12 mouse cellular contexts compared by ENCODE assay signal in genomic region chr12:25890722-25891121, GRCm38 (mm10).
DNase-seq lines count a peak whose midpoint lies in the region; ATAC-seq and TF ChIP-seq lines count a peak whose summit lies in the region.
"Had no signal": no experiment of that assay in that cellular context is flagged by ENCODE, and none has a peak within 500 bp of the region (broad histone marks: within the 10 kb centered on the region; RNA-seq: fewer than 3 reads in every experiment).

No protein-coding gene starts in this region.

- H3K9ac ChIP-seq in liver, adult 2 months (ENCODE audit: low read depth, low read length): no peak overlapping the region
- H3K9ac ChIP-seq in liver, embryonic 11.5 days (ENCODE audit: low read depth, low read length): no peak overlapping the region
- no peak overlapping the region for H3K9ac ChIP-seq in lung, embryonic 14.5 days
- H3K9ac ChIP-seq in forebrain, embryonic 12.5 days: no peak overlapping the region
- H3K9ac ChIP-seq: hindbrain, embryonic 12.5 days; liver, embryonic 14.5 days; neural tube, embryonic 13.5 days had no signal

- no peaks in the 10 kb centered on the region for H3K36me3 ChIP-seq in liver, adult 2 months (ENCODE audit: control insufficient read depth, insufficient read depth, low read length)
- H3K36me3 ChIP-seq in liver, embryonic 11.5 days (ENCODE audit: control insufficient read depth, insufficient read depth, low read length): no peaks in the 10 kb centered on the region
- no peaks in the 10 kb centered on the region for H3K36me3 ChIP-seq in lung, embryonic 14.5 days (ENCODE audit: insufficient read depth)
- H3K36me3 ChIP-seq in forebrain, embryonic 12.5 days (replicated peaks): no peaks in the 10 kb centered on the region
- H3K36me3 ChIP-seq: forebrain, embryonic 10.5 days; hindbrain, embryonic 12.5 days; neural tube, embryonic 13.5 days had no signal

- H3K4me3 ChIP-seq in liver, adult 2 months (ENCODE audit: insufficient read depth, low read depth, low read length): no peak overlapping the region
- H3K4me3 ChIP-seq in liver, embryonic 11.5 days (ENCODE audit: low read depth, low read length): no peak overlapping the region
- H3K4me3 ChIP-seq in lung, embryonic 14.5 days (ENCODE audit: low read depth, low read length): no peak overlapping the region
- no peak overlapping the region for H3K4me3 ChIP-seq in forebrain, embryonic 12.5 days (replicated peaks)
- H3K4me3 ChIP-seq: forebrain, embryonic 10.5 days; hindbrain, embryonic 12.5 days; neural tube, embryonic 13.5 days had no signal

- no peak overlapping the region for H3K27ac ChIP-seq in liver, adult 2 months (replicated peaks; ENCODE audit: insufficient read depth, low read depth, low read length)
- no peak overlapping the region for H3K27ac ChIP-seq in liver, embryonic 11.5 days (ENCODE audit: low read depth, low read length)
- no peak overlapping the region for H3K27ac ChIP-seq in lung, embryonic 14.5 days (ENCODE audit: low read depth)
- no peak overlapping the region for H3K27ac ChIP-seq in forebrain, embryonic 12.5 days
- H3K27ac ChIP-seq: forebrain, embryonic 10.5 days; hindbrain, embryonic 12.5 days; liver, embryonic 14.5 days; neural tube, embryonic 13.5 days had no signal

- no peaks in the 10 kb centered on the region for H3K27me3 ChIP-seq in liver, adult 2 months (ENCODE audit: control insufficient read depth, insufficient read depth, low read length)
- H3K27me3 ChIP-seq in liver, embryonic 11.5 days (replicated peaks; ENCODE audit: control insufficient read depth, insufficient read depth, low read length): no peaks in the 10 kb centered on the region
- H3K27me3 ChIP-seq in lung, embryonic 14.5 days (ENCODE audit: insufficient read depth, low read length): no peaks in the 10 kb centered on the region
- no peaks in the 10 kb centered on the region for H3K27me3 ChIP-seq in forebrain, embryonic 12.5 days
- H3K27me3 ChIP-seq: hindbrain, embryonic 12.5 days; neural tube, embryonic 13.5 days had no signal

- TF ChIP-seq POLR2A in liver, adult 2 months (IDR thresholded peaks at IDR 0.05; ENCODE audit: extremely low read depth, insufficient read depth, low read length): no peak

- DNase-seq in CD4-positive, CD25-positive, alpha-beta regulatory T cell, adult 2 months (ENCODE audit: low read depth, low spot score): peak; percentile 46
- DNase-seq in liver, adult 2 months (ENCODE audit: extremely low read depth, low read depth, low spot score): peak; percentile 24
- DNase-seq in liver, embryonic 11.5 days (ENCODE audit: low spot score): no peak
- peak; percentile 39 for DNase-seq in brain, adult 2 months (ENCODE audit: low read depth, low spot score)
- DNase-seq in lung, embryonic 14.5 days: peak; percentile 44
- DNase-seq in natural killer cell, adult 2 months (ENCODE audit: low spot score in 2 of 2): no peak

- WGBS in liver, adult 2 months: 64% methylated on average over 1 of the region's 1 CpGs
- 69% methylated on average over 1 of the region's 1 CpGs for WGBS in liver, embryonic 11.5 days
- WGBS in lung, embryonic 14.5 days: 64% methylated on average over 1 of the region's 1 CpGs
- WGBS in forebrain, embryonic 12.5 days: 83% methylated on average over 1 of the region's 1 CpGs

- H3K4me1 ChIP-seq in liver, adult 2 months (ENCODE audit: control insufficient read depth, insufficient read depth, low read length): no peaks in the 10 kb centered on the region
- no peaks in the 10 kb centered on the region for H3K4me1 ChIP-seq in liver, embryonic 11.5 days (replicated peaks; ENCODE audit: control insufficient read depth, insufficient read depth, low read length)
- no peaks in the 10 kb centered on the region for H3K4me1 ChIP-seq in lung, embryonic 14.5 days (ENCODE audit: insufficient read depth)
- no peaks in the 10 kb centered on the region for H3K4me1 ChIP-seq in forebrain, embryonic 12.5 days
- H3K4me1 ChIP-seq: forebrain, embryonic 10.5 days; hindbrain, embryonic 12.5 days; neural tube, embryonic 13.5 days had no signal

- H3K79me2 ChIP-seq in liver, adult 2 months (ENCODE audit: control insufficient read depth, insufficient read depth, low read length): no peaks in the 10 kb centered on the region

- no peak overlapping the region for H3K4me2 ChIP-seq in liver, embryonic 11.5 days
- no peak overlapping the region for H3K4me2 ChIP-seq in lung, embryonic 14.5 days
- no peak overlapping the region for H3K4me2 ChIP-seq in forebrain, embryonic 12.5 days
- H3K4me2 ChIP-seq: hindbrain, embryonic 12.5 days; neural tube, embryonic 13.5 days had no signal

- no peaks in the 10 kb centered on the region for H3K9me3 ChIP-seq in liver, embryonic 11.5 days (ENCODE audit: control insufficient read depth, low read length)
- no peaks in the 10 kb centered on the region for H3K9me3 ChIP-seq in lung, embryonic 14.5 days (ENCODE audit: low read depth, low read length)
- no peaks in the 10 kb centered on the region for H3K9me3 ChIP-seq in forebrain, embryonic 12.5 days
- H3K9me3 ChIP-seq: forebrain, embryonic 10.5 days; hindbrain, embryonic 12.5 days; neural tube, embryonic 13.5 days had no signal

- no peak for ATAC-seq in CD4-positive, CD25-positive, alpha-beta regulatory T cell, adult 4 months
- no peak for ATAC-seq in liver, embryonic 11.5 days (replicated peaks; ENCODE audit: low FRiP score)
- ATAC-seq in lung, embryonic 14.5 days (ENCODE audit: insufficient read depth): no peak
- ATAC-seq in forebrain, embryonic 12.5 days (ENCODE audit: low FRiP score): no peak

- peak; percentile 44; the same call in 1 of the 2 replicates for TF ChIP-seq CTCF in liver, adult 2 months (IDR thresholded peaks at IDR 0.05; ENCODE audit: low read depth, low read length)
- TF ChIP-seq CTCF in lung, embryonic 14.5 days (IDR thresholded peaks at IDR 0.05; ENCODE audit: low read depth): peak; percentile 54

Comparison
In these comparisons a context has a peak if more than half of its experiments do, and no peak if none do; other contexts are left out.
1. DNase-seq: peak in CD4-positive, CD25-positive, alpha-beta regulatory T cell, adult 2 months (single experiment), liver, adult 2 months (single experiment), brain, adult 2 months (single experiment) and lung, embryonic 14.5 days (single experiment); none in liver, embryonic 11.5 days (single experiment) and natural killer cell, adult 2 months (0 of 2).